Mouse (Mus musculus): Measurements from ENCODE around the gene Gm28363.
"Not testable (repeated sequence)": the region's sequence is repeated elsewhere in the genome, so short reads cannot be mapped to it uniquely, and the experiment has no call there.

Gene Gm28363

DNA sequence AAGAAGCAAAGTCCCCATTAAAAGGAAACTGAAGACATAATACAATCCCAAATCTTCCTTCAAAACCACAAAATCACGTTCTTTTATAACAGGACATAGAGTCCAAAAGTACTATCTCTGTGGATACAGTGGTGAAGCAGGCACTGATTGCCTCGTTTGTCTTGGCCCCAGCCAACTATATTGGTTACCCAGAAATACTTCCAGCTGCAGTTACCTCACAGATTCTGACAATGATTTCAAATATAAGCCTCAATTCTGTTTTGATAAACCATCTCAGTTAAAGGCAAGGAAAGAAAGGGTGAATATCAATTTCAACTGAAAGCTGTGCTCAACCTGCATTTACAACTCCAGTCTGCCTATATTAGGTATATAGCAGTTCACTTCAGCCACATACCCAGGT, at the start of gene Gm28363:
TSS of gene Gm28363 (plus strand) at position 301 of the 400 bp plus-strand sequence.
- not testable (repeated sequence) for DNase-seq

GRCm38 (mm10) chr1:117650236-117650635, 46.7 kb upstream of the Gm28363 start:
- not testable (repeated sequence) for DNase-seq
